Comparison of ENCODE assay signal across 19 mouse cellular contexts in genomic region chr9:116945689-116946088, GRCm38 (mm10).
"Had no signal": no experiment of that assay in that cellular context is flagged by ENCODE, and none has a peak within 500 bp of the region (broad histone marks: within the 10 kb centered on the region; RNA-seq: fewer than 3 reads in every experiment).

No protein-coding gene starts in this region.

- H3K9me3 ChIP-seq: liver, embryonic 12.5 days; midbrain, embryonic 10.5 days; midbrain, embryonic 13.5 days; neural tube, embryonic 13.5 days; neural tube, embryonic 15.5 days; stomach, embryonic 15.5 days had no signal

- H3K4me3 ChIP-seq: liver, embryonic 12.5 days; midbrain, embryonic 10.5 days; midbrain, embryonic 13.5 days; myocyte; neural tube, embryonic 13.5 days; neural tube, embryonic 15.5 days; stomach, embryonic 15.5 days had no signal

- H3K4me1 ChIP-seq: liver, embryonic 12.5 days; midbrain, embryonic 10.5 days; midbrain, embryonic 13.5 days; stomach, embryonic 15.5 days had no signal

- H3K27ac ChIP-seq: liver, embryonic 12.5 days; liver, embryonic 14.5 days; midbrain, embryonic 10.5 days; midbrain, embryonic 13.5 days; neural tube, embryonic 13.5 days; neural tube, embryonic 15.5 days; stomach, embryonic 15.5 days; stomach, postnatal 0 days had no signal

- H3K36me3 ChIP-seq: liver, embryonic 12.5 days; midbrain, embryonic 10.5 days; midbrain, embryonic 13.5 days; neural tube, embryonic 13.5 days; neural tube, embryonic 15.5 days; stomach, embryonic 15.5 days had no signal

- H3K9ac ChIP-seq: liver, embryonic 12.5 days; liver, embryonic 14.5 days; midbrain, embryonic 13.5 days; neural tube, embryonic 13.5 days; neural tube, embryonic 15.5 days; stomach, embryonic 15.5 days had no signal

- H3K4me2 ChIP-seq: liver, embryonic 12.5 days; midbrain, embryonic 13.5 days; neural tube, embryonic 13.5 days; neural tube, embryonic 15.5 days; stomach, embryonic 15.5 days had no signal

- ATAC-seq: liver, embryonic 12.5 days; midbrain, embryonic 13.5 days; midbrain, embryonic 16.5 days had no signal

- H3K27me3 ChIP-seq: liver, embryonic 12.5 days; midbrain, embryonic 13.5 days; neural tube, embryonic 13.5 days; neural tube, embryonic 15.5 days; stomach, embryonic 15.5 days had no signal

- DNase-seq: lung, adult 2 months; lung, postnatal 14 days; lung, postnatal 36 days; retina, postnatal 1 day; right cerebral cortex, adult 18-20 months; right cerebral cortex, postnatal 14 days; thymus, adult 2 months; thymus, postnatal 25 days; thymus, postnatal 4 days had no signal
